Mouse (Mus musculus): Measurements from ENCODE around the gene Col5a3. TPM values are rescaled to one million over a fixed set of nuclear protein-coding genes. Genes with fewer than 3 reads are reported as not detected.
A peak's percentile ranks its signal among the peaks of the same experiment; 100 is the strongest.

The Col5a3 gene
- polyA plus RNA-seq, 1 experiment = 0.62 TPM

DNA sequence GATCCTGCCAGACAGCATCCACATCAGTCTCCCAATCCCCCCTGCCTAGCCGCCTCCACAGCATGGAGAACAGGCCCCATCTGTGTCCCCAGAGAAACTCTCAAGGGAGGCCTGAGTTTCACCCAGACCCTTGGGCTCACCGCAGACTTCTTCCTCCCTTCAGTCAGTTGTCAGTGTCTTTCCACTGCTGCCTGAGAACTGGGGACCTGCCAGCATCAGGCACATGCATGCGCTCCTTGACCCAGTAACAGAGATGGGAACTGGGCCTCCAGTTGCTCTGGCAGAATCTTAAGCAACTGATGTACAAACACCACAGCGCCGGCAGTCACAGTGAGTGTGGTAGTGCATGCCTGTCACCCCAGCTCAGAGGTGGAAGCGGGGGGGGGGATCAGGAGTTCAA lies 56.0 kb downstream of the Col5a3 start:
- TF ChIP-seq POLR2A (IDR thresholded peaks at IDR 0.05; ENCODE audit: control insufficient read depth, low read depth, low read length) (no peak), CTCF (IDR thresholded peaks at IDR 0.05; ENCODE audit: control insufficient read depth, insufficient read depth, insufficient replicate concordance, low read depth, low read length) (no peak)
- no peaks in the 10 kb centered on the region for H3K36me3 ChIP-seq (ENCODE audit: control insufficient read depth, insufficient read depth, low read length)
- H3K4me3 ChIP-seq (ENCODE audit: control insufficient read depth, low read depth, low read length) = no peak overlapping the region
- no peak overlapping the region for H3K27ac ChIP-seq (ENCODE audit: control insufficient read depth, insufficient read depth, low read depth, low read length)
- no peaks in the 10 kb centered on the region for H3K27me3 ChIP-seq (ENCODE audit: control insufficient read depth, insufficient read depth, low read length)
- H3K4me1 ChIP-seq (ENCODE audit: control insufficient read depth, insufficient read depth, low read length) = no peaks in the 10 kb centered on the region; the same call in 1 of the 2 replicates

DNA sequence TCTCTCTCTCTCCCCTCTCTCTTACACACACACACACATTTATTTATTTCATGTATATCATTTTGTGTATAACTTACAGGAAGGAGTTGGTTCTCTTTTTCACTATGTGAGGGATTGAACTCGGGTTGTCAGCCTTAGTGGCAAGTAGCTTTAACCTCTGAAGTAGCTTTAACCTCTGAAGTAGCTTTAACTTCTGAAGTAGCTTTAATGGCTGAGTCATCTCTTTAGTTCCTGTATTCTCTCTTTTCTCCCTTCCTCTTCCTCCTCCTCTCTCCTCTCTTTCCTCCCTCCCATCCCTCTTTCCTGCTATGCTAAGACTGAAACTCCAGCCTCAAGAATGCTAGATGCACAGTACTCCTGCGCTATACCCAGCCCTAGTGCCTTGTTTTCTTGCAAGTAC lies 56.6 kb downstream of the Col5a3 start:
- Histone ChIP-seq H3K36me3 (ENCODE audit: control insufficient read depth, insufficient read depth, low read length) (no peaks in the 10 kb centered on the region), H3K27me3 (ENCODE audit: control insufficient read depth, insufficient read depth, low read length) (no peaks in the 10 kb centered on the region), H3K27ac (ENCODE audit: control insufficient read depth, insufficient read depth, low read depth, low read length) (no peak overlapping the region), H3K4me1 (ENCODE audit: control insufficient read depth, insufficient read depth, low read length) (no peaks in the 10 kb centered on the region; the same call in 1 of the 2 replicates), H3K4me3 (ENCODE audit: control insufficient read depth, low read depth, low read length) (no peak overlapping the region)
- TF ChIP-seq POLR2A (IDR thresholded peaks at IDR 0.05; ENCODE audit: control insufficient read depth, low read depth, low read length) (no peak), CTCF (IDR thresholded peaks at IDR 0.05; ENCODE audit: control insufficient read depth, insufficient read depth, insufficient replicate concordance, low read depth, low read length) (no peak)

DNA sequence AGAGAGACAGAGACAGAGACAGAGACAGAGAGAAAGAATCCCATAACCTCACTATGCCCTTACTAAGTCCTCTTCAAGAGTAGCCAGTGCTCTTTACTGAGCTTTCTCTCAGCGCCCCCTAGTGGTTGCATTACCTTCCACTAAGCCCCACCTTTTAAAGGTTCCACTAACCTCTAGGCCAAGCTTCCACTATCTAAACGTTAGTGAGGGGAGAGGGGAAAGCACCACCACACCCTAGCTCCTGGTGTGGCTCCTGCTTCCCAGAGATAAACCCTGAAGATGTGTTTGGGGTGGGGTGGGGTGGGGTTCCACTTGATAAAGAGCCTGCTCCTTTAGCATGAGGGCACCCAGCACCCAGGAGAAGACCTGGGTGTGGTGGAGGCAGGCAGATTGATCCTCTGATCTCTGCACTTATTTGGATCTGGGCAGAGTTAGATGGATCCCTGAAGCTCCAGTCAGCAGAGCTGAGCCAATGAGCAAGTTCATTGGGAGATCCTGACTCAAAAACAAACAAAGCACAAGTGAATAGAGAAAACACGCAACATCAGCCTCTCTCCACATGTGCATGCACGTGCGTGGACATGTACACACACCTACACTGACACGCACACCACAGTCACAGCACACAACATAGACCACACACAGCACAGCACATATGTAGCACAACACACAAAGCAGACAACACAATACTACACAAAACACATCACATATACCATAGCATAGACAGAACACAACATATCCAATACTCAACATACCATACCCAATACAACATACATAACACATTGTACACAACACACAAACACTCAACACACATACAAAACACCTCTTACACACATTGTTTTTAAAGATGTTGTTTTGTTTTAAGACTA lies 57.5 kb downstream of the Col5a3 start:
- Histone ChIP-seq H3K36me3 (ENCODE audit: control insufficient read depth, insufficient read depth, low read length) (no peaks in the 10 kb centered on the region), H3K4me1 (ENCODE audit: control insufficient read depth, insufficient read depth, low read length) (no peaks in the 10 kb centered on the region; the same call in 1 of the 2 replicates), H3K27me3 (ENCODE audit: control insufficient read depth, insufficient read depth, low read length) (no peaks in the 10 kb centered on the region), H3K27ac (ENCODE audit: control insufficient read depth, insufficient read depth, low read depth, low read length) (no peak overlapping the region), H3K4me3 (ENCODE audit: control insufficient read depth, low read depth, low read length) (no peak overlapping the region)
- peak; percentile 27; the same call in 1 of the 2 replicates for TF ChIP-seq CTCF (IDR thresholded peaks at IDR 0.05; ENCODE audit: control insufficient read depth, insufficient read depth, insufficient replicate concordance, low read depth, low read length)
- TF ChIP-seq POLR2A (IDR thresholded peaks at IDR 0.05; ENCODE audit: control insufficient read depth, low read depth, low read length) = no peak

DNA sequence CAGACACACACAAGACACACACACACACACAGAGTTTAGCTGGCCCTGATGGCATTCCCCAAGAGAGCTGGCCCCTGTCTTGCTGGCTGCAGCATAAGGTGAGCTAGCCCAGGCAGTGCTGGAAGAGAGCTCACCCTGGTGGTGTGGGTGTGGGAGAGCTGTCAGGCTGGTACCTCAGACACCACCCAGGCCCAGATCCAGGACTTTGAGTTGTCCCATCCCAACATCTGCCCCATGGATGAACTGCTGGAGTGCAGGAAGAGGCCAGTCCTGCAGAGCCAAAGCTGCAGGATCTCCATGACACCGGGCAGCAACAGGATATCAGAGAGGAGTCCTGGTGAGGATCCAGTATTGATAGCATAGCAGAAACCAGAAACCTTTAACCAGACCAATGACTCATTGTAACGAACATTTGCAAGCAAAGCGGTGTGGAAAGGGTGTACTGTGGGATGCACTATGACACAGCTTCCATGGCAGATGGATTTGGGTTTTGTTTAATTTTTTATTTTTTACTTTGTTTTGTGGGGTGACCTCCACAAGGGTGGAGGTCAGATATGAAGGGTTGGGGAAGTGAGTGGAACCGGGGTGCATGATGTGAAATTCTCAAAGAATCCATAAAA lies 58.7 kb downstream of the Col5a3 start:
- H3K4me1 ChIP-seq (ENCODE audit: control insufficient read depth, insufficient read depth, low read length) = no peaks in the 10 kb centered on the region; the same call in 1 of the 2 replicates
- H3K27me3 ChIP-seq (ENCODE audit: control insufficient read depth, insufficient read depth, low read length) = no peaks in the 10 kb centered on the region
- no peak overlapping the region for H3K27ac ChIP-seq (ENCODE audit: control insufficient read depth, insufficient read depth, low read depth, low read length)
- TF ChIP-seq POLR2A (IDR thresholded peaks at IDR 0.05; ENCODE audit: control insufficient read depth, low read depth, low read length) (no peak), CTCF (IDR thresholded peaks at IDR 0.05; ENCODE audit: control insufficient read depth, insufficient read depth, insufficient replicate concordance, low read depth, low read length) (no peak)
- H3K4me3 ChIP-seq (ENCODE audit: control insufficient read depth, low read depth, low read length) = no peak overlapping the region
- H3K36me3 ChIP-seq (ENCODE audit: control insufficient read depth, insufficient read depth, low read length) = no peaks in the 10 kb centered on the region

DNA sequence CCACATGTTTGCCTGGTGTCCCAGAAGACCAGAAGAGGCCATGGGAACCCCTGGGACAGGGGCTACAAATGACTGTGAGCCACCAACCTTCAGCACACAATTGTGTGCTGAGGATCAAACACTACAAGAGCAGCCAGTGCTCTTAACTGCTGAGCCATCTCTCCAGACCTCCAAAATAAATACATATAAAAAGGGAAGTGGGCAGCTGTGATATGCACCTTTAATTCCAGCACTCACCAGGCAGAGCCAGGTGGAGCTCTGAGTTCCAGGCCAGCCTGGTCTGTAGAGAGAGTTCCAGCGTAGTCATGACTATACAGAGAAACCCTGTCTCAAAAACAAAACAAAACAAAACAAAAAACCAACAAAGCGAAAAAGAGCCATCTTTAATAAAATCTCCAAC lies 60.5 kb downstream of the Col5a3 start:
- no peak for TF ChIP-seq CTCF (IDR thresholded peaks at IDR 0.05; ENCODE audit: control insufficient read depth, insufficient read depth, insufficient replicate concordance, low read depth, low read length)
- no peak for TF ChIP-seq POLR2A (IDR thresholded peaks at IDR 0.05; ENCODE audit: control insufficient read depth, low read depth, low read length)
- H3K36me3 ChIP-seq (ENCODE audit: control insufficient read depth, insufficient read depth, low read length) = no peaks in the 10 kb centered on the region
- no peak overlapping the region for H3K4me3 ChIP-seq (ENCODE audit: control insufficient read depth, low read depth, low read length)
- no peak overlapping the region for H3K27ac ChIP-seq (ENCODE audit: control insufficient read depth, insufficient read depth, low read depth, low read length)
- H3K4me1 ChIP-seq (ENCODE audit: control insufficient read depth, insufficient read depth, low read length) = no peaks in the 10 kb centered on the region
- no peaks in the 10 kb centered on the region for H3K27me3 ChIP-seq (ENCODE audit: control insufficient read depth, insufficient read depth, low read length)

DNA sequence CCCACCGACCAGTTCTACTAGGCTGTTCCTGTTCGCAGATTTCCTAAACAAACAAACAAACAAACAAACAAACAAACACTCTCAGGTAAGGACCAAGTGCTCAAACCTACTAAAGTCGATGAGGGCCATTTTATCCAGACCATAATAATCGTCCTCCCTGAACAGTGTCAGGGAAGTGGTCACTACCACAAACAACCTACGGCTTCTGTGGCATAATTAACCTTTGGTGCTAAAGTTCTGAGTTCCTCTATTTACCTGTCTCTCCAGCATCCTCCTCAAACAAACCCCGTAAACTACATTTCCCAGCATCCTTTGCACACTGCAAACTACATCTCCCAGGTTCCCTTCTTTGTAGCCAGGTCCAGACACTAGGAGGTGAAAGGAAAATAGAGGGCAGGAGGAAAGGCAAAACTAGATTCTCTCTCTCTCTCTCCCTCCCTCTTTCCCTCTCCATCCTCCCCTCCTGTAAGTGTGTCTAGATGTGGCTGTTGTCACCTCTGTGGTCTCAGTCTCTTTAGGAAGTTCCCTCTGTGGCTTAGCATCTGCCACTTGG lies 63.3 kb downstream of the Col5a3 start:
- TF ChIP-seq POLR2A (IDR thresholded peaks at IDR 0.05; ENCODE audit: control insufficient read depth, low read depth, low read length) (no peak), CTCF (IDR thresholded peaks at IDR 0.05; ENCODE audit: control insufficient read depth, insufficient read depth, insufficient replicate concordance, low read depth, low read length) (no peak)
- Histone ChIP-seq H3K27me3 (ENCODE audit: control insufficient read depth, insufficient read depth, low read length) (no peaks in the 10 kb centered on the region), H3K4me1 (ENCODE audit: control insufficient read depth, insufficient read depth, low read length) (no peaks in the 10 kb centered on the region), H3K27ac (ENCODE audit: control insufficient read depth, insufficient read depth, low read depth, low read length) (no peak overlapping the region), H3K4me3 (ENCODE audit: control insufficient read depth, low read depth, low read length) (no peak overlapping the region), H3K36me3 (ENCODE audit: control insufficient read depth, insufficient read depth, low read length) (no peaks in the 10 kb centered on the region)

DNA sequence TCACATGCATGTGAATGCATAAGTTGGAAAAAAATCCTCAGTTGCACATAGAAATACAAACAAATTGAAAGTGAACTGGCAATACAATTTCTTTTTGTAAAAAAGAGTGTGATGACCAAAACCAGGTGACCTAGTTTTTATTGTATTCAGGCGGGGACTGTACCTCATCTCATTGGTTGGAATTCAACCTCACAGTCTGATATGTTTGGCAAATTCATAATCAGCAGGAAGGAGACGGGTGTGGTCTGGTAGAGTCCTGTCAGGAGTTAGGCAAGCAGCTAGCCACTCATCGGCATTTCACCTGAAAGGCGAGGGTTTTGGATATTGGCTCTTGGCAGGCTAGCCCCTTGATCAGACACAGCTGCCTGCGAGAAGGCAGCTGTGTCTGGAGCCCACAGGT lies 65.7 kb downstream of the Col5a3 start:
- H3K4me1 ChIP-seq (ENCODE audit: control insufficient read depth, insufficient read depth, low read length) = peaks cover 12% of the 10 kb centered on the region
- no peaks in the 10 kb centered on the region for H3K27me3 ChIP-seq (ENCODE audit: control insufficient read depth, insufficient read depth, low read length)
- H3K4me3 ChIP-seq (ENCODE audit: control insufficient read depth, low read depth, low read length) = no peak overlapping the region
- TF ChIP-seq CTCF (IDR thresholded peaks at IDR 0.05; ENCODE audit: control insufficient read depth, insufficient read depth, insufficient replicate concordance, low read depth, low read length) = no peak
- no peak for TF ChIP-seq POLR2A (IDR thresholded peaks at IDR 0.05; ENCODE audit: control insufficient read depth, low read depth, low read length)
- H3K36me3 ChIP-seq (ENCODE audit: control insufficient read depth, insufficient read depth, low read length) = no peaks in the 10 kb centered on the region
- H3K27ac ChIP-seq (ENCODE audit: control insufficient read depth, insufficient read depth, low read depth, low read length) = no peak overlapping the region
